Mouse (Mus musculus) hindbrain, embryonic 16.5 days (tissue): ENCODE measurements at regions not wholly inside any gene's neighbourhood (a gene's known extent, or its start where the extent isn't known, plus 50 kb on each side); places are given as distances from the start of the nearest gene placed in this dataset.

Experiments used
- ATAC-seq: fragments of 200-750 bp; cut with Nextera tagmentation; 2 replicates; pipeline ENCODE4 v1.8.0; 2017; ENCODE audit warnings: moderate TSS enrichment, moderate library complexity
- H3K27ac ChIP-seq: fragments of 300-500 bp; sonication (generic); 2 replicates; pipeline ENCODE4 v1.5.1; 2014; ENCODE audit warnings: low read depth, mild to moderate bottlenecking, control low read depth, low read length, moderate library complexity
- H3K27me3 ChIP-seq: fragments of 300-500 bp; sonication (generic); replicated peaks from 2 replicates; pipeline ENCODE4 v1.6.1; 2014; ENCODE audit warnings: low read length; ENCODE audit not compliant: control insufficient read depth, insufficient read depth
- H3K36me3 ChIP-seq: fragments of 300-500 bp; sonication (generic); 2 replicates; pipeline ENCODE4 v1.6.1; 2014; ENCODE audit warnings: mild to moderate bottlenecking, low read length, moderate library complexity, mixed read lengths; ENCODE audit not compliant: control insufficient read depth, insufficient read depth
- H3K4me1 ChIP-seq: fragments of 300-500 bp; sonication (generic); 2 replicates; pipeline ENCODE4 v1.6.1; 2014; ENCODE audit warnings: low read depth, low read length; ENCODE audit not compliant: control insufficient read depth, insufficient read depth
- H3K4me2 ChIP-seq: fragments of 300-500 bp; sonication (generic); 2 replicates; pipeline ENCODE4 v1.6.1; 2014; ENCODE audit warnings: mild to moderate bottlenecking, low read length, control low read depth, moderate library complexity
- H3K4me3 ChIP-seq: fragments of 300-500 bp; sonication (generic); 2 replicates; pipeline ENCODE4 v1.5.1; 2014; ENCODE audit warnings: mild to moderate bottlenecking, low read length, control low read depth, moderate library complexity
- H3K9ac ChIP-seq: fragments of 300-500 bp; sonication (generic); 2 replicates; pipeline ENCODE4 v1.6.1; 2014; ENCODE audit warnings: low read depth, mild to moderate bottlenecking, control low read depth, low read length, moderate library complexity
- H3K9me3 ChIP-seq: fragments of 300-500 bp; sonication (generic); 2 replicates; pipeline ENCODE4 v1.6.1; 2014; ENCODE audit warnings: mild to moderate bottlenecking, low read length, moderate library complexity; ENCODE audit not compliant: control insufficient read depth
- WGBS: fragments of 180-500 bp; shearing (Covaris S2); extraction: QIAGEN DNeasy Blood & Tissue Kit; methylation state at CpG from one replicate; pipeline ENCODE4 v1.1.7; 2014; 5-methylcytosine and 5-hydroxymethylcytosine counted together

- no peak for ATAC-seq
- H3K9ac ChIP-seq: no peak overlapping the region
- WGBS: 92% methylated on average over 5 of the region's 5 CpGs
- H3K27me3 ChIP-seq: no peaks in the 10 kb centered on the region
- peaks cover 9% of the 10 kb centered on the region for H3K4me1 ChIP-seq
- H3K27ac ChIP-seq: no peak overlapping the region
- H3K4me2 ChIP-seq: no peak overlapping the region
- H3K4me3 ChIP-seq: no peak overlapping the region
- H3K36me3 ChIP-seq: no peaks in the 10 kb centered on the region
- no peaks in the 10 kb centered on the region for H3K9me3 ChIP-seq
Observed at GRCm38 (mm10) chr3:115635081-115635480, 79.8 kb downstream of the S1pr1 start.

GRCm38 (mm10) chr3:115632417-115632743 lies 82.5 kb downstream of the S1pr1 start:
- H3K36me3 ChIP-seq: no peaks in the 10 kb centered on the region
- H3K9ac ChIP-seq: no peak overlapping the region
- 37% methylated on average over 4 of the region's 4 CpGs for WGBS
- no peaks in the 10 kb centered on the region for H3K27me3 ChIP-seq
- no peak overlapping the region for H3K4me3 ChIP-seq
- no peaks in the 10 kb centered on the region for H3K9me3 ChIP-seq
- peaks cover 9% of the 10 kb centered on the region for H3K4me1 ChIP-seq
- H3K27ac ChIP-seq: peak overlapping the region; percentile 59
- peak; percentile 45 for ATAC-seq
- H3K4me2 ChIP-seq: no peak overlapping the region

- H3K9ac ChIP-seq: no peak overlapping the region
- peak overlapping the region; percentile 16 for H3K4me2 ChIP-seq
- no peaks in the 10 kb centered on the region for H3K9me3 ChIP-seq
- H3K27me3 ChIP-seq: no peaks in the 10 kb centered on the region
- no peak overlapping the region for H3K4me3 ChIP-seq
- no peaks in the 10 kb centered on the region for H3K36me3 ChIP-seq
- H3K4me1 ChIP-seq: peaks cover 9% of the 10 kb centered on the region
- ATAC-seq: peak; percentile 91
- peak overlapping the region; percentile 59 for H3K27ac ChIP-seq
- 30% methylated on average over 17 of the region's 17 CpGs for WGBS
Observed at GRCm38 (mm10) chr3:115631573-115632416, 83.1 kb downstream of the S1pr1 start.

- H3K27ac ChIP-seq: no peak overlapping the region
- ATAC-seq: no peak
- H3K36me3 ChIP-seq: no peaks in the 10 kb centered on the region
- H3K9ac ChIP-seq: no peak overlapping the region
- no peak overlapping the region for H3K4me2 ChIP-seq
- H3K9me3 ChIP-seq: no peaks in the 10 kb centered on the region
- H3K27me3 ChIP-seq: no peaks in the 10 kb centered on the region
- no peaks in the 10 kb centered on the region for H3K4me1 ChIP-seq
- 94% methylated on average over 3 of the region's 3 CpGs for WGBS
- no peak overlapping the region for H3K4me3 ChIP-seq
Observed at GRCm38 (mm10) chr3:115622920-115623319, 92.0 kb downstream of the S1pr1 start.

- 83% methylated on average over 2 of the region's 2 CpGs for WGBS
- H3K4me3 ChIP-seq: no peak overlapping the region
- H3K9me3 ChIP-seq: no peaks in the 10 kb centered on the region
- no peaks in the 10 kb centered on the region for H3K36me3 ChIP-seq
- no peak overlapping the region for H3K4me2 ChIP-seq
- no peak overlapping the region for H3K27ac ChIP-seq
- H3K4me1 ChIP-seq: no peaks in the 10 kb centered on the region
- ATAC-seq: no peak
- no peaks in the 10 kb centered on the region for H3K27me3 ChIP-seq
- H3K9ac ChIP-seq: no peak overlapping the region
Observed at GRCm38 (mm10) chr3:115622300-115622699, 92.6 kb downstream of the S1pr1 start.

GRCm38 (mm10) chr3:115619970-115620369 lies 94.9 kb downstream of the S1pr1 start:
- H3K36me3 ChIP-seq: no peaks in the 10 kb centered on the region
- no peaks in the 10 kb centered on the region for H3K9me3 ChIP-seq
- no peak overlapping the region for H3K4me2 ChIP-seq
- H3K4me1 ChIP-seq: no peaks in the 10 kb centered on the region
- no peaks in the 10 kb centered on the region for H3K27me3 ChIP-seq
- ATAC-seq: peak; percentile 37; the same call in 1 of the 2 replicates
- H3K27ac ChIP-seq: no peak overlapping the region
- no peak overlapping the region for H3K9ac ChIP-seq
- H3K4me3 ChIP-seq: no peak overlapping the region
- WGBS: 67% methylated on average over 3 of the region's 3 CpGs

GRCm38 (mm10) chr3:115615994-115616598 lies 98.8 kb downstream of the S1pr1 start:
- WGBS: 31% methylated on average over 7 of the region's 7 CpGs

GRCm38 (mm10) chr3:115612859-115613258 lies 102.0 kb downstream of the S1pr1 start:
- Histone ChIP-seq H3K9me3 (no peaks in the 10 kb centered on the region), H3K27me3 (no peaks in the 10 kb centered on the region), H3K9ac (no peak overlapping the region), H3K4me1 (no peaks in the 10 kb centered on the region), H3K4me3 (no peak overlapping the region), H3K27ac (no peak overlapping the region), H3K4me2 (no peak overlapping the region), H3K36me3 (no peaks in the 10 kb centered on the region)
- 63% methylated on average over 6 of the region's 6 CpGs for WGBS
- no peak for ATAC-seq

More at GRCm38 (mm10) chr3:115615994-115616598, 98.8 kb downstream of the S1pr1 start:
- ATAC-seq: peak; percentile 61; the same call in 1 of the 2 replicates
- Histone ChIP-seq H3K4me2 (no peak overlapping the region), H3K9ac (no peak overlapping the region), H3K9me3 (no peaks in the 10 kb centered on the region), H3K4me3 (no peak overlapping the region), H3K4me1 (no peaks in the 10 kb centered on the region), H3K27me3 (no peaks in the 10 kb centered on the region), H3K27ac (no peak overlapping the region), H3K36me3 (no peaks in the 10 kb centered on the region)

- H3K4me2 ChIP-seq: no peak overlapping the region
- no peak overlapping the region for H3K4me3 ChIP-seq
- no peaks in the 10 kb centered on the region for H3K27me3 ChIP-seq
- 93% methylated on average over 5 of the region's 5 CpGs for WGBS
- no peaks in the 10 kb centered on the region for H3K36me3 ChIP-seq
- no peak overlapping the region for H3K9ac ChIP-seq
- ATAC-seq: no peak
- H3K27ac ChIP-seq: no peak overlapping the region
- H3K4me1 ChIP-seq: no peaks in the 10 kb centered on the region
- H3K9me3 ChIP-seq: no peaks in the 10 kb centered on the region
Observed at GRCm38 (mm10) chr3:115608087-115608486, 106.8 kb downstream of the S1pr1 start.
